Mouse (Mus musculus) cortical plate, adult 2 months (tissue): ENCODE measurements around the gene Klhl6. TPM values are rescaled to one million over a fixed set of nuclear protein-coding genes. Genes with fewer than 3 reads are reported as not detected.

Experiments
- H3K27ac ChIP-seq: fragments of 200-500 bp; 2 replicates; pipeline ENCODE4 v1.5.1; 2012; ENCODE audit warnings: low read length, control low read depth, inconsistent platforms; ENCODE audit not compliant: insufficient read depth
- H3K4me1 ChIP-seq: fragments of 200-500 bp; 2 replicates; pipeline ENCODE4 v1.6.1; 2011; ENCODE audit warnings: low read length; ENCODE audit not compliant: control insufficient read depth, insufficient read depth
- H3K4me3 ChIP-seq: fragments of 200-500 bp; 2 replicates; pipeline ENCODE4 v1.5.1; 2011; ENCODE audit warnings: mild to moderate bottlenecking, low read length, control low read depth; ENCODE audit not compliant: insufficient read depth
- CTCF ChIP-seq: fragments of 200-500 bp; IDR thresholded peaks from 2 replicates; pipeline ENCODE4 v1.5.1; 2011; ENCODE audit warnings: mild to moderate bottlenecking, control low read depth, low read length; ENCODE audit not compliant: insufficient read depth; ENCODE audit errors: extremely low read depth
- POLR2A ChIP-seq: fragments of 200-500 bp; IDR thresholded peaks from 2 replicates; pipeline ENCODE4 v1.6.1; 2011; ENCODE audit warnings: mild to moderate bottlenecking, low read length, control low read depth; ENCODE audit not compliant: insufficient read depth; ENCODE audit errors: extremely low read depth
- polyA plus RNA-seq: library from polyadenylated mRNA; depleted of rRNA; stranded (reverse); fragments of >200 nt; gene quantifications from 2 replicates; pipeline ENCODE4 v1.2.3, GENCODE M21; 2012

Gene Klhl6
- polyA plus RNA-seq, 1 experiment = 2.7 TPM

- no peak for TF ChIP-seq POLR2A
- no peak for TF ChIP-seq CTCF
- no peaks in the 10 kb centered on the region for H3K4me1 ChIP-seq
- H3K4me3 ChIP-seq = no peak overlapping the region
- H3K27ac ChIP-seq = no peak overlapping the region
Measured at GRCm38 (mm10) chr16:19972736-19973350, 10.0 kb downstream of the Klhl6 start.

GRCm38 (mm10) chr16:19969506-19969905 lies 13.3 kb downstream of the Klhl6 start:
- TF ChIP-seq CTCF (no peak), POLR2A (no peak)
- H3K27ac ChIP-seq = no peak overlapping the region
- no peaks in the 10 kb centered on the region for H3K4me1 ChIP-seq
- no peak overlapping the region for H3K4me3 ChIP-seq

- Histone ChIP-seq H3K4me1 (no peaks in the 10 kb centered on the region), H3K27ac (no peak overlapping the region), H3K4me3 (no peak overlapping the region)
- TF ChIP-seq CTCF (no peak), POLR2A (no peak)
Measured at GRCm38 (mm10) chr16:19968666-19969065, 14.2 kb downstream of the Klhl6 start.

- TF ChIP-seq POLR2A (no peak), CTCF (no peak)
Measured at GRCm38 (mm10) chr16:19967897-19968392, 14.9 kb downstream of the Klhl6 start.

GRCm38 (mm10) chr16:19966976-19967375 lies 15.9 kb downstream of the Klhl6 start:
- TF ChIP-seq CTCF (no peak), POLR2A (no peak)
- Histone ChIP-seq H3K27ac (no peak overlapping the region), H3K4me3 (no peak overlapping the region), H3K4me1 (no peaks in the 10 kb centered on the region)

More at GRCm38 (mm10) chr16:19967897-19968392, 14.9 kb downstream of the Klhl6 start:
- Histone ChIP-seq H3K4me3 (no peak overlapping the region), H3K27ac (no peak overlapping the region), H3K4me1 (no peaks in the 10 kb centered on the region)

GRCm38 (mm10) chr16:19966437-19966836 lies 16.4 kb downstream of the Klhl6 start:
- no peaks in the 10 kb centered on the region for H3K4me1 ChIP-seq
- H3K4me3 ChIP-seq = no peak overlapping the region
- no peak overlapping the region for H3K27ac ChIP-seq
- TF ChIP-seq POLR2A (no peak), CTCF (no peak)

- no peak overlapping the region for H3K4me3 ChIP-seq
- H3K27ac ChIP-seq = no peak overlapping the region
Measured at GRCm38 (mm10) chr16:19962951-19963350, 19.9 kb downstream of the Klhl6 start.

GRCm38 (mm10) chr16:19961070-19961469 lies 21.8 kb downstream of the Klhl6 start:
- Histone ChIP-seq H3K4me3 (no peak overlapping the region), H3K27ac (no peak overlapping the region), H3K4me1 (no peaks in the 10 kb centered on the region)
- TF ChIP-seq POLR2A (no peak), CTCF (no peak)

More at GRCm38 (mm10) chr16:19962951-19963350, 19.9 kb downstream of the Klhl6 start:
- no peaks in the 10 kb centered on the region for H3K4me1 ChIP-seq
- TF ChIP-seq CTCF (no peak), POLR2A (no peak)

GRCm38 (mm10) chr16:19960407-19961058 lies 22.3 kb downstream of the Klhl6 start:
- H3K27ac ChIP-seq = peak overlapping the region; percentile 77

GRCm38 (mm10) chr16:19957051-19957450 lies 25.8 kb downstream of the Klhl6 start:
- no peak overlapping the region for H3K27ac ChIP-seq
- no peak overlapping the region for H3K4me3 ChIP-seq
- H3K4me1 ChIP-seq = no peaks in the 10 kb centered on the region
- TF ChIP-seq POLR2A (no peak), CTCF (no peak)

More at GRCm38 (mm10) chr16:19960407-19961058, 22.3 kb downstream of the Klhl6 start:
- Histone ChIP-seq H3K4me1 (no peaks in the 10 kb centered on the region), H3K4me3 (no peak overlapping the region)
- TF ChIP-seq CTCF (no peak), POLR2A (no peak)
